Mouse (Mus musculus) frontal cortex, adult 2 months (tissue): ENCODE data around the gene Hbq1b. TPM values are rescaled to one million over a fixed set of nuclear protein-coding genes. Genes with fewer than 3 reads are reported as not detected.

Experiments
- DNase-seq, 2 experiments: peaks; one replicate each; pipeline ENCODE4 v3.0.0; 2022; ENCODE audit warnings: low spot score in 1 of 2; ENCODE audit errors: extremely low spot score in 1 of 2
- polyA plus RNA-seq: library from polyadenylated mRNA; depleted of rRNA; stranded (reverse); fragments of >200 nt; gene quantifications from 2 replicates; pipeline ENCODE4 v1.2.3, GENCODE M21; 2012; rRNA removed

Gene Hbq1b
- 0.50 and 0.71 TPM in 2 replicates for polyA plus RNA-seq

DNA sequence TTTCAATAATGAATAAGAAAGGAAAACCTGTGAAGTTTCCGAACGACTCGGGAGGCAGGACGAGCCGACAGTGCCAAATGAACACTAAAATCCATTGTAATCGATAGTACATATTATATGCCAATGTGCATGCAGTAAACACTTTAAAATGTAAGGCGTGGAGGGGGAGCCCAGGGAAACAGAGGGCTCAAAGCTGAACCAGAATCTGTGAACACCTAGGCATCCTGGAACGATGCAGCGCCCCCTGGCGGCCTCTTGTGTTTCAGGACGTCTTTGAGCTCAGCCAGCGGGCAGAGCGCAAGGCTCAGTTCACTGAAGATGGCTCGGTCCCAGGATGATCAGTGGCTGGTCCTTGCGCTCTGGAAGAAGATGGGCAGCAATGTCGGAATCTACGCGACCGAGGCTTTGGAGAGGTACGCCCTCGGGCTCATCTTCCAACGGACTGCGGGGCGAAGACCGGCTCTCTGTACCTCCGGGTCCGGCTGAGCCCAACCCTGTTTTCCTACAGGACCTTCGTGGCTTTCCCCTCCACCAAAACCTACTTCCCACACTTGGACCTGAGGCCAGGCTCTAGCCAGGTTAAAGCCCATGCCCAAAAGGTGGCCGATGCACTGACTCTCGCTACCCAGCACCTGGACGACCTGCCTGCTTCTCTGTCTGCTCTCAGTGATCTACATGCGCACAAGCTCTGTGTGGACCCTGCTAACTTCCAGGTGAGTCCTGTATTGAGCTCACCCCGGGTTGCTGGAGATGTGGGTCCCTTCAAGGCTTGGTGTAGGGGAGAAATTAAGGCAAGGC lies at the start of gene Hbq1b:
TSS of gene Hbq1b (plus strand) at position 271 of the 798 bp plus-strand sequence.
- peak; percentile 52 to 86 for DNase-seq

DNA sequence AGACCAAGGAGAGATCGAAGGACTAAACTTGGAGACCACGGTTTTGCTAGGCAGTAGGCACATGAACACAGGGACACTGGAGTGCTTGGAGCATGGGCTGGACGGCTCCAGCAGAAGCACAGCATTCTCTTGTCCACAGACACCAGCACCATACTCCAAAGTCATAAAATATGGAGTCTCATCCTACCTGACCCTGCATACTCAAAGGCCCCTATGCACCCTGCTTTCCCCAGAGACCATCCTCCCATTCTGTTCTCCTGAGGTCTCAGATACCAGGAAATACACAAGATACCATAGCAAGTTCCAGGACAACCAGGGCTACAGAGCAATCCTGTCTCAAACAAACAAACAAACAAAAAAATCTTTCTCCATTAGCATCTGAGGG lies 49.4 kb upstream of the Hbq1b start:
- DNase-seq, result no peak

DNA sequence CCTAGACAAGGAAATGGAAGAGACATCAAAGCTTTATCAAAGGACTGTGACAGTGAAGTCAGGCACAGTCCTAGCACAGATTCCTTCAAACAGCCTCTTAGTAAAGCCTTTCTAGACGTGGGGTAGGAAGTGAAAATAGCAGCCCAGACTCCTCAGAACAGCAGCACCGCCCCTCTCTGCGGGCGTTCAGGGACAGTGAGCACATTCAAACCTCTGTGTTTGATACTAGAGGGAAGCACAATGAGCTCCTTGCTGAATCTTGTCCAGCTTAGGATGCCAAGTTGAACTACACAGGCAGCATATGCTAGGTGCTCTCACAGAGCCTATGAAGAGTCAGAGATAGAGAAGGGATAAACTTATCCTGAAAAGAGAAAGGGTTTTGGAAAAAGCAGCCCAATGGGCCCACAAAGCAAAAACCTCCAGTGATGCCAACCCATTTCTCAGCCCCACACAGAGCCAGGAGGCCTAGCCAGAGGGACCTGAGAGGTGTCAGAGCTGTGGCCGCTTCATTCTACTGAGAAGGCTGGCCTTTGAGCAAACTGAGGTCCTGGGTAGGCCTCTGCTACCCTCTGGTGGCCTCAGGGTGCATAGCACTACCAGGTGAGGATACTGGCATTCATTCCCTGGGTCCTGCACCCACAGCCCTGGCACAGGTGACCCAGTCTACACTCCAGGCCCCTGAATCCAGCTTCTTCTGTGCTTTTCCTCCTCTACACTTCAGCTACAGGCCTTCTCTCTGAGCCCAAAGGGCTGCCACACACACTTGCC lies 48.5 kb upstream of the Hbq1b start:
- DNase-seq, result peak in 1 of 2 experiments; percentile 86

DNA sequence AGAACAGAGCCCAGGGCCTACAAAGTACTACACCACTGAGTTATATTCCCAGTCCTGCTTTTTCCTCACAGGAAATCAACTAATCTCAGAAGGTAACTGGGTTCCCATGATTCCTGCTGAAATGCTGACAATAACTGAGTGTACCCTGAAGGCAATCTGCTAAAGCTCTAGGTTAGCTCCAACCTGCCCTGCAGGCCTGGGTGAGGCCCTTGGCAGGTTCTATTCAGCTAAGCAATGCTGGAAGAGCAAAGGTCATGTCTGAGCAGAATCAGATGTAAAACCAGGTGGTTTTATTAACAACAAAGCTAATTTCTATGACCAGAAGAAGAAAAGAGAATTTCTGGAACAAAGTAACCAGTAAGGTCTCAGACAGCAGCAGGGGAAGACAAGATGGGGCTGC lies 45.4 kb upstream of the Hbq1b start:
- no peak for DNase-seq

DNA sequence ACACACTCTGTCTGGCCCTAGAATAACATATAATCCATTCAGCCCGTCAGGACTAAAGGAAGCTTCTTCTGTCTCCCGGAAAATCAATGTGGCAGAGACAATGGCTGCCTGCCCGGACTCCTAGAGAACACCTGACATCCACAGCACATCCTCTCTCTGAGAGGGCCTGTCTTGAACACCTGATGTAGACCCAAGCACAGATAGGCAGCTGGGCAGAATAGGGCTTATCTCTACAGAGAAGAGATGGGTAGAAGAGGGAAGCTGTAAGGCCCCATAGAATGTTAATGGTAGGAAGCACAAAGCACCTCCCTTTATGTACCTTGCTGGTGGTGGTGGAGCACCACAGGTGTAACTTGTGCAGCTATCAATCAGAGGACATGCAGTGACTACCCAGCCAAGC lies 44.6 kb upstream of the Hbq1b start:
- DNase-seq, result no peak

DNA sequence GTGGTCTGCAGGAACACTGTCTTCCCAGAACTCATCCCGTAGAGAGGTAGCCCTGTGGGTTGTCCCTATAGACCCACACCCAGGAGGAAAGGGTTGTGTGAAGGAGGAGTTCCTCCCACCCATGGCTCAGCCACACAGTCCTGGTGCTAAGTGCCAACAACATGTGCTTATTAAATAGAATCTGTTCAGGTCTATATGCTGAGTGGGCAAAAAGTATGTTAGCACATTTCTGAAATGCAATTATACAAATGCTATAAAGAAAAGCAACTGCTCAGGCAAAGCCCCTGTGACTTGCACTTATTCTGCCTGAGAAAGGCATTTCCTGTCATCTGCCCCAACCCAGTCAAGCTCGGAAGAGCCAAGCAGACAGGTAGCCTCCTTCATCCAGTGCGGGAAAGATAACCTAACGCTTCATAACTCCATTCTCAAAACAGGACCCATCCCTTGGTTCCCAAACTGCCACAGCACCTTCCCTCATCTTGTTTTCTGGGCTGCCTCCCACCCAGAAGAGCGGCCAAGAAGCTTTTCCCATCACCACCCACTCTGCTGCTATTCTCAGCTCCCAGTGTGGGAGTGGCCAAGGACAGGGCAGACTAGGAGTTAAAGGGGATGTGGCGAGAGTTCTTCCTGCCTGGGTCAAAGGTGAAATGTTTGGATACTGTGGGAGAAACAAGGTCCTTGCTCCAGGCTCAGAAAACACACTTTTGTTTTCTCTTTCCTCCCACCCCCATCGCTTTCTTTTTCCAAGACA lies 43.4 kb upstream of the Hbq1b start:
- peak in 1 of 2 experiments; percentile 68 for DNase-seq

DNA sequence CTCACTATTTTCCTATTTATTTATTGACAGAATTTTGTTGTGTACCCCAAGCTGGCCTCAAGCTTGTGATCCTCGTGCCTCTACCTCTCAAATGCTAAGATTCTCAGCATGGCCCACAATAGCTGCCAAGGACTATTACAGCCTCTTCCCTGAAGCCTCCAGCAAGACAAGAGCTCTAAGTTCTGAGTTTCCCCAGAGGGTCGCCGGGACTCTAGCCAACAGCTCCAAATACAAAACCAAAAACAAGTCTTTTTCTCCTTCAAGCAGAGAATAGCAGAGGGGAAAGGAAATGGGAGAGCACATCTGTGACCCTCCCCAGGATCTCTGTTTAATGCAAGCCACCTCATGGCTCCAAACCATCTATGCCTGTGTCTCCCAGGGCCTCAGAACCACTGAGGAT lies 42.7 kb upstream of the Hbq1b start:
- DNase-seq, result no peak

DNA sequence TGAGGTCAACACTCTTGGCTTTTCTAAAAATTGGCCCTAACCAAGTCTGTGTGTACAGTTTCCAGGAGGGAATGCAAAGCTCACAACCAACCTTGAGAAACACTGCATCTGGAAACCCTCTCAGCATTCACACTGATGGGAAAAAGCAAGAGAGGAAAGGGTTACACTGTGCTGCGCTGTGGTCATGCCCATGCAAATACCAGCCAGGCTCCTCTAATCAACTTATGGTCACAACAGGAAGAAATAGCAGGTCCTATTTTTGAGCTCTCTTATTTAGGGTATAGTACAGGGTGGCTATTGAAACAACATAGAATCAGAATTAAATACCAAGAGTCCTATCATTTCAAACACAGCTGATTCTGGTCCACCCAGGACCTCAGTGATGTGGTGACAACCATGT lies 42.1 kb upstream of the Hbq1b start:
- no peak for DNase-seq

DNA sequence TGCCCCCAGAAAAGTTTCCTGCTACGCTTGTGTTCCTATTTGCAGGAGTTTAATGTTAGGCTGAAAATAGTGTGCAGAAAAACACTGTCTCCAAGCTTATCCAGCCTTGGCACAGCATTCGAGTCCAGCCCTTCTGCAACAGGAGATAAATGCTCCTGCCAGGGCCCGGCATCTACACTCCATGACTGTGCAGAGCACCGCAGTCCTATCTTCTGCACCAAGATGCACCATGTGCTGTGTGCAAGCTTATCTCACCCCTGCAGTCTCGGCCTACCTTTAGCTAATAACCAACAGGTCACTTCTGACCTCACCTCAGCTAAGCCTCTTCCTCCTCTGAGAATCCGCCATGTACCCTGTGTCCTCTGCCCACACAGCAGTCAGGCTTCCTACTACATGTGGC lies 41.2 kb upstream of the Hbq1b start:
- no peak for DNase-seq

DNA sequence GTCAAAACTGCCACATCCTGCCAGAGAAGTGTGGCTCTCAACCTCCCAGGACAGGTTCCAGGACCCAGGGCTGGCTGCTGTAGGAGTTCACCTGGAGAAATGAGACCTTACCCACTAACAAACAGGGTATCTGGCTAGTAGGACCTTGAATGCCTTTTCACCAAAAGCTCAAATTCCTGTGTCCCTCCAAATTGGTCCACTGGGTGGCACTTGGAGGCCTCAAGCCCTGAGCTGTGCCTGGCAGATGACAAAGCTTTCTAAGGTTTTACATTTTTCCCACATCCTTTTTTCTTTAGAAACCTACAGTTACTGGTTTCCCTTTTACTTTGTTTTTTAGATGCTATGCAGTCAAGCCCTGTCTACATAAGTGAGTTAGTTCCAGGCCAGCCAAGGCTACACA lies 39.7 kb upstream of the Hbq1b start:
- no peak for DNase-seq

DNA sequence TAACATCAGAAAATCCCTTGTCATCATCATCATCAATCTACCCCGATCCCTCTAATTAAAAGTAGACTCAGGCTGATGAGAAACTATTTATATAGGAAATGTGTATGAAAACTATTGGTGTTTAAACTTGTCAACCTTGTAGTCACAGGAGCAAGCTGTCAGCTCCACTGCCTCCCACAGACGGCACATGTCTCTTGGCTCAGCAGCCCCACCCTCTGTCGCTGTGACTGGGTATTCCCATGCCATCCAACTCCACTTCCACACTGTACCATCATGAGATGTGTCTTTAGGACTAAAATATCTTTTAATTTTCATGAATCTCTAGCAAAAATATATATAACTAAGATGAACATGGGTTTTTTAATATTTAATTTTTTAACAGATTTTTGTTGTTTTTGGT lies 38.4 kb upstream of the Hbq1b start:
- DNase-seq, result no peak

DNA sequence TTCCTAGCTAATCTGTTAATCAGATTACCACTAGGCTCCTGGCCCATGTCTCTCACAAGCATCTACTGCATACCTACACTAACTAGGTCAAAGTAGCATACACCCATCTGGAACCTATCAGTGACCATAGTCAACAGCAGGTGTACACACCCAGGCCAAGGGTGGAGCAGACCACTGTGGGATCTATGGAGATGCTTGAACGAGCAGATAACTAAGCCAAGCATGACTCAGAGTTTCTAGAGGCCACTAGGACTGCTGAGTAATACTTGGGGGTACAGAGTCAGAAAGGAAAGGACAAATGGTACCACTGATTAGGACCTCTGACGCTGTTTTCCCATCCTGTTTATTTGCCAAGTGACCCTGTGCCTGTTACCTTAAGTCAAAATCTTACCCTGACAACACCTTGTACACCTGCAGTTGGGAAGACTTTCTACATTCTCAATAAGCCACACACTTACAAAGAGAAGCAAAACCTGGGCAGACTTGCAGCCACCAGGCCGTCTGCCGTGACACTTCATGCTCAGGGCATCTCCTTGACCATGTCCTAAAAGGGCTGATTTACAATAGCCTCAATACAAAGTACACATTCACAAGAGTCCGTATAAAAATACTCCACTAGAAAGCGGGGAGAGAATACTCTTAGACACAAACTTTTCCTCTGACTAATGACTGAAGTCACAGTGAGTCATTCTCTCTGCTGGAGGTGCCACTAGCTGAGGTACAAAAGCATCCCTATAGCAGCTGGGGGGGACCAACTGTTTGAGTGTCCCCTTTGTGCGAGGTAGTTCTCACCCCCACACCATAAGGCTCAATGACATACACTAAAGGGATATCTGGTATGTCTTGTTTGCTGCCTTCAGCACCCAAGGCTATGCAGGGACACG lies 35.6 kb upstream of the Hbq1b start:
- no peak for DNase-seq

DNA sequence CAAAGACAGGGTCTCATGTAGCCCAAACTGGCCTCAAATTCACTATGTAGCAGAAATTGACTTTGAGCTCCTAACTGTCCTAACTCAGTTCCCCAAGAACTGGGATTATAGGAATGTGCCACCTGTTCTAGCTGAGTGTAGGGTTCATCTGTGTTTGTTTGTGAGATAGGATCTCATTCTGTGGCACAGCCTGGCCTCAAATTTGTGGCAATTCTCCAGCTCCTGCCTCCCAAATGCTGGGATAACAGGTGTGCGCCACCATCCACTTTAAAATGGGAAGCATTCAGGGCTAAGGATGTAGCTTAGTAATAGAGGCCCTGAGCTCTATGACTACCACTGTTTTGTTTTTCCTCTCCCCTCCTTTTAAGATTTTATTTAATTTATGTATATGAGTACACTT lies 33.6 kb upstream of the Hbq1b start:
- DNase-seq, result no peak

DNA sequence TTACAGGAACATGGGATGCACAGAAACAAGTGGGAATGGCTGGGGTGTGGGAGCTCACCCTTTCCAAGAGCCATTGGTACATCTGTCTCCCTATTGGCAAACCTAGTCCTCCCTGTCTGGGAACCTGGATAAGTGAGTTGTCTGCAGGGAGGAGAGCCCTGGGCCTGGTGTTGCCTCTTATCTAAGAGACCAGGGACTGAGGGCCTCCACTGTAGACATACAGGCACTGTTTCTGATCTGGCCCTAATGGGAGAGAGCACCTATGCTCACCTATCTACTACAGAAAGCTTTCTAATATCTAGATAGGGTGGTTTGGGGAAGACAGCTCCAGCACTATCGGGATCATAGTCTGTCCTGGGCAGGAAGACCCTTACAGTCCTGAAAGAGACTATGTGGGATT lies 30.6 kb upstream of the Hbq1b start:
- no peak for DNase-seq

DNA sequence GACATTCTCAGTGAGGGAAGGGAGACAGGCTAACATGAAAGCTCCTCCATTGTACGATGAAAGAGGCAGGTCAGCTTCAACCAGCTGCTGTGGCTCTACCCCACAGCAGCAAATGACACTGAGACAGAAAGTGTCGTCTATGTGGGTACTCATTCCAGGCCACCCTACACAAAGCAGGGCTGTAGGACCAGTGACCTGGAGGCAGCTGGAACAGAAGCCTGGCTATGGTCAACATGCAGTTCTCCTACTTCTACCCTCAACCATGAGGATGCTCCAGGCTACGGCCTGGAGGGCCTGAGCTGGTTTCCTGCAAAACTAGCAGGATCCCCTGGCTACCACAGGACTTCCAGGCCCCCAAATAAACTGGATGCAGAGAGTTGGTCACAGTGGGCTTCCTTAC lies 30.2 kb upstream of the Hbq1b start:
- DNase-seq, result no peak

DNA sequence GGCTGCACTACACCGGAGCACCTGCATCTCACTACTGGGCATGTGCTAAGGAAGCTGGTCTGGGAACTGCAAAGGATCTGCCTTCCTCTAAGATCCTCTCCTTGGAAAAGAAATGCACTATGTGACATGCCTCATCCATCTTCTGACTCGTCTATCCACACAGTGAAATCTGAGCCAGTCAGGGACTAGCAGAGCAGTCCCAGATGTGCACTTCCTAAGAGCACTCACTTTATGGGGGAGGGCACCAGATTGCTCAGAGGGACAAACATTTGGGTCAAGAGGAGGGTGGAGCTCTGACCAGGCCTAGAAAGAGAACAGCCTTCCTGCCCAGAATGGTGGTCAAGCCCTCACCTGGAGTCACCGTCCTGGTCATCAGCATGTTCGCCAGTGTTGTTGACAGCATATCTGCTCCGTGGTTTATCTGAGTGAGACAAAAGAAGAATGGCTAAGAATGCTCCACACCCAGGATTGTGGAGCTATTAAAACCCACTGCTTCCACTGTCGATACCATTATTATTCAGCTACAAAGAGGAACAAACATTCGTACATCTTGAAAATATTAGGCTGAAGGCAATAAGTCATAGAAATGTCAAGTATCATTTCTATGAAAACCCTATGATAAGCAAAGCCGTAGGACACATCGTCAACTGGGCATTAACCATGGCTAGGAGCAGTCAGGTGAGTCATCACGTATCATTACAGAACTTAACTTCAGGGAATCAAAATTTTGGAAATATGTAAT lies 23.9 kb upstream of the Hbq1b start:
- no peak for DNase-seq

DNA sequence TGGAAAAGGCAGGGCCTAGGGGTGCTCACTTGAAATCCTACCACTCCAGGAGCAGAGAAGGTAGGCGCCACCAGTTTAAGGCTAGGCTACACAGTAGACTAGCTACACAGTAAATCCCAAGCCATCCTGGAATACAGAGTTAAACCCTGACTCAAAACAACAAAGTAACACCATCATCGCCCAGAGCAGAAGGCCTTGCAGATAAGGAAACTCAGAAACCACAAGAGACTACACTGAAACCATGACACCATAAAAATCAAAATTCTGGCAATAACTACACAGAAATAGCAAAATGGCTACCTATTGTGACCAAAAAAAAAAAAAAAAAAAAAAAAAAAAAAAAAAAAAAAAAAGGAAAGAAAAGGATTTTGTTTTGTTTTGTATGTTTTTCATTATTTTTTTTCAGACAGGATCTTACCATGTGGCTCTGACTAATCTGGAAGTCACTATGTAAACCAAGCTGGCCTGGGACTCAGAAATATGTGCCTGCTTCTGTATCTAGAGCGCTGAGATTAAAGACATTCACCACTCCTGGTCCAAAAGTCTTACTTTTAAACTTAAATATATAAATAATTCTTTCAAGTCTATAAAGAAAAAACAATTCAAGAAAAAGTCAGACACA lies 21.5 kb upstream of the Hbq1b start:
- DNase-seq, result no peak

DNA sequence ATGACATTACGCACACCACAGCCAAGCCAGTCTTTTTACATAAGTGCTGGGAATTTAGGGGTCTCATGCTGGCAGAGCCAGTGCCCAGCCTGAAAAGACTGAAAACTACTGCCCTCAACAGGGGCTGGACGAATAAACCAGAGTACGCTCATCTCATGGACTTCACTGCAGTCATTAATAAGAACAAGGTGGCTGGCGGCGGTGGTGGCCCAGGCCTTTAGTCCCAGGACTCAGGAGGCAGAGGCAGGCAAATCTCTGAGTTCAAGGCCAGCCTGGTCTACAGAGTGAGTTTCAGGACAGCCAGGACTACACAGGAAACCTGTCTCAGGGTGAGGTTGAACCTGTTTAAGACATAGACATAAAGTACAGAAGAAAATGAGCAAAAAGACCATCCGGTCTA lies 20.6 kb upstream of the Hbq1b start:
- no peak for DNase-seq

DNA sequence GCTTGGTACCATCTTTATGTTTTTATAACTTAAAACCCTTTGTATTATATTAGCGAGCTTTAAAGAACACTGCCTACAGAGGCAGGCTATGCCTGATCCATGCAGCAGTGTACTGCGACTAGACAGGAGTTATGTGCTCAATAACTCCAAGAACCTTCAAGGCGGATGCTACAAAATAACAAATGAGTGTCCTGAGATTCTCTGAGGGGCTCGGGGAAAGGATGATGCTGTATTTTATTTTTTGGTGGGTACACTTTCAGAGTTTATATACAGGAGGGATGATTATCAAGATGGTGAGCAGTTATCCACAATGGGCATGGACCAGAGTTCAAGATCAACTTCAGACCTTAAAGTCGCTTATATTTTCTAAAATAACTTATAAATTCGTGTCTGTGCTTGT lies 20.0 kb upstream of the Hbq1b start:
- DNase-seq, result no peak
